Mouse (Mus musculus) forebrain, embryonic 11.5 days (tissue): ENCODE measurements around the gene 9630041A04Rik. TPM values are rescaled to one million over a fixed set of nuclear protein-coding genes. Genes with fewer than 3 reads are reported as not detected.

Experiments
- ATAC-seq: fragments of 200-750 bp; cut with Nextera tagmentation; replicated peaks from 2 replicates; pipeline ENCODE4 v1.8.0; 2017; ENCODE audit warnings: moderate TSS enrichment; ENCODE audit not compliant: low FRiP score
- DNase-seq: peaks from one replicate; pipeline ENCODE4 v3.0.0-alpha.2; 2017; ENCODE audit warnings: low spot score
- H3K27ac ChIP-seq: fragments of 300-500 bp; sonication (generic); 2 replicates; pipeline ENCODE4 v1.5.1; 2014; ENCODE audit warnings: low read depth, low read length
- H3K27me3 ChIP-seq: fragments of 300-500 bp; sonication (generic); 2 replicates; pipeline ENCODE4 v1.6.1; 2014; ENCODE audit warnings: mild to moderate bottlenecking, low read length, mixed read lengths; ENCODE audit not compliant: control insufficient read depth, insufficient read depth
- H3K36me3 ChIP-seq: fragments of 300-500 bp; sonication (generic); 2 replicates; pipeline ENCODE4 v1.6.1; 2014; ENCODE audit warnings: mild to moderate bottlenecking, low read length, moderate library complexity, mixed read lengths; ENCODE audit not compliant: control insufficient read depth, insufficient read depth
- H3K4me1 ChIP-seq: fragments of 300-500 bp; sonication (generic); replicated peaks from 2 replicates; pipeline ENCODE4 v1.6.1; 2014; ENCODE audit warnings: low read length, mixed read lengths; ENCODE audit not compliant: control insufficient read depth, insufficient read depth
- H3K4me2 ChIP-seq: fragments of 300-500 bp; sonication (generic); 2 replicates; pipeline ENCODE4 v1.6.1; 2014; ENCODE audit warnings: low read depth, mild to moderate bottlenecking, low read length, moderate library complexity, mixed read lengths; ENCODE audit not compliant: severe bottlenecking
- H3K4me3 ChIP-seq: fragments of 300-500 bp; sonication (generic); 2 replicates; pipeline ENCODE4 v1.5.1; 2014; ENCODE audit warnings: low read depth, low read length
- H3K9ac ChIP-seq: fragments of 300-500 bp; sonication (generic); 2 replicates; pipeline ENCODE4 v1.6.1; 2014; ENCODE audit warnings: low read length
- H3K9me3 ChIP-seq: fragments of 300-500 bp; sonication (generic); 2 replicates; pipeline ENCODE4 v1.6.1; 2016; ENCODE audit warnings: low read length, mixed read lengths; ENCODE audit not compliant: control insufficient read depth
- whole genome bisulfite sequencing: fragments of 180-500 bp; shearing (Covaris S2); extraction: QIAGEN DNeasy Blood & Tissue Kit; methylation state at CpG from one replicate; pipeline ENCODE4 v1.1.7; 2014; 5-methylcytosine and 5-hydroxymethylcytosine counted together
- polyA plus RNA-seq: library from polyadenylated mRNA; unstranded; fragments of >200 nt; fragmentation: Nextera tagmentation; extraction: Ambion mirVana; gene quantifications from 2 replicates; pipeline ENCODE4 v1.2.1, GENCODE M21; 2014

9630041A04Rik gene
- polyA plus RNA-seq, 1 experiment from 2014 or later, result 0.29 TPM

DNA sequence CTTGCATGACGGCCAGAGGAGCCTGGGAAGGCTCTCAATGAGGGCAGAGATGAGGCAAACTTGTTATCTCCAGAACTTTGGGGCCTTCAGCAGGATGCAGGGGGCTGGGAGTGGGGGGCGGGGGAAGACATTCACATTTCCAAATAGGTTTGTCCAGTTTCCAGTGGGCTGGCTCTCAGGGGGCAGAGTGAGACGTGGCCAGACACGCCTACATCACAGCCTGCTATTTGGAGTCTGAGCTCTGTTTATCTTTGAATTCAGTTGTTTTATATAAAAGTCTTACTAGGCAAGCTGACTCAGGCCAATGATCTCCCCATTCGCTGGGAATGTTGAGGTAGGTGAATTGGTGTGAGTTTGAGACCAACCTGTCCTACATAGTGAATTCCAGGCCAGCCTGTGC is 1.5 kb downstream of the 9630041A04Rik start:
- Histone ChIP-seq H3K4me2 (no peak overlapping the region), H3K27ac (no peak overlapping the region), H3K4me1 (peaks cover 3% of the 10 kb centered on the region; the same call in 1 of the 2 replicates), H3K27me3 (no peaks in the 10 kb centered on the region), H3K36me3 (no peaks in the 10 kb centered on the region), H3K4me3 (no peak overlapping the region), H3K9ac (no peak overlapping the region), H3K9me3 (no peaks in the 10 kb centered on the region)
- no peak for ATAC-seq
- WGBS, result 83% methylated on average over 5 of the region's 5 CpGs
- DNase-seq, result no peak

DNA sequence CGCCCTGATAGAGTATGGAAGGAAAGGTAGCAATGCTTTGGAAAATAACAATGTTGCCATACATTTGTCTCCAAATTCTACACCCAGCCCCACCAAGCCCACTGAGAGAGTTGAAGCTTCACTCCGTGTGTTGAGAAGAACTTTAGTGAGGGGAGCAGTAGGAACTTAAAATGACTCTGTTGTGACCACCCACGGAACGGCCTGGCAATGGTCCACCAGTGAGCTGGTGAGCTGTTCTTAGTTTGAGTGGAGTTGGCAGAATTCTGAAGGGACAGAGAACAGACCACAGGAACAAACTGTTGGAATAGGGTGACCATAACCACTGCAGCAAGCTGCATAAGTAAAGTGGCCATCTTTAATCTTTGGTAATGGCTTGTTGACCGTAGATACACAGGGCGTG is 7.0 kb downstream of the 9630041A04Rik start:
- Histone ChIP-seq H3K9me3 (no peaks in the 10 kb centered on the region), H3K4me3 (no peak overlapping the region), H3K27me3 (no peaks in the 10 kb centered on the region), H3K4me1 (no peaks in the 10 kb centered on the region), H3K27ac (no peak overlapping the region), H3K9ac (no peak overlapping the region), H3K4me2 (no peak overlapping the region), H3K36me3 (no peaks in the 10 kb centered on the region)
- 94% methylated on average over 6 of the region's 6 CpGs for WGBS
- ATAC-seq, result no peak
- DNase-seq, result no peak

DNA sequence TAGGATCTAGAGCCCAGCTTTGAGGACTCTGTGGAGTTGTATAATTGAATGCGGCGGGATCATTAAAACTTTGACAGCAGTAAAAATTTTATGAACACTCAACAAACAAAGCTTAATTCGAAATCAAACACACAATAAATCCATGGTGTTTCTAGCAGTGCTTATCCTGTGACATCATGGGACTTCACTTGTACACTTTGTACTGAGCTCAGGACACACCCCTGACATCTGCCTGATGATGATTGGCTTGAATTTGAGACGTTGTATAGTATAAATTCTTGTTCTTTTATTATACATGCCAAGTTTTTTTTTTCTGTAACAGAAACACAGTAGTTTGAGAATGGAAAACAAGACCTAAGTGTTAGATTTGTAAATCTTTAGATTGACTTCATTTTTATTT is 8.4 kb downstream of the 9630041A04Rik start:
- H3K36me3 ChIP-seq, result no peaks in the 10 kb centered on the region
- no peak overlapping the region for H3K9ac ChIP-seq
- no peaks in the 10 kb centered on the region for H3K9me3 ChIP-seq
- ATAC-seq, result no peak
- H3K4me3 ChIP-seq, result no peak overlapping the region
- H3K27ac ChIP-seq, result no peak overlapping the region
- WGBS, result 87% methylated on average over 4 of the region's 4 CpGs
- no peaks in the 10 kb centered on the region for H3K4me1 ChIP-seq
- DNase-seq, result no peak
- H3K4me2 ChIP-seq, result no peak overlapping the region
- H3K27me3 ChIP-seq, result no peaks in the 10 kb centered on the region

DNA sequence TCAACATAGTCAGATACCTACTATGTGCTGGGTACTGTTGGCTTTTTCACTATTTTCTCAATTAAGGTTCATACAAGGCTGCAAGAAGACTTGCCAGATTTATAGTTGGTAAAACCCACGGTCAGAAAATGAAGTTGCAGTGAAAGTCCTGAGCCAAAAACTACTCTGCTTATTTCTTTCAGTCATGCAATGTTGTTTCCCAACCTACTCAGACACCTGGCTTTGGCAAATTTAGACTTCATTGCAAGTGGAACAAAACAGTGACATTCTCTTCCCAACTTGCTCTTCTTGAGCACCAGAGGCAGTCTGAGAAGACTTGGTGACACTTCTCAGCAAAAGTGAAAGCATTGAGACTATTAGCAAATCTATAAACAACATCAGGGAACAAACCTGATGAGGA is 13.7 kb downstream of the 9630041A04Rik start:
- Histone ChIP-seq H3K27ac (no peak overlapping the region), H3K27me3 (no peaks in the 10 kb centered on the region), H3K36me3 (no peaks in the 10 kb centered on the region), H3K9me3 (no peaks in the 10 kb centered on the region), H3K4me3 (no peak overlapping the region), H3K4me2 (no peak overlapping the region), H3K9ac (no peak overlapping the region), H3K4me1 (no peaks in the 10 kb centered on the region)
- no peak for ATAC-seq
- no peak for DNase-seq
- 88% methylated on average over 1 of the region's 1 CpGs for WGBS

DNA sequence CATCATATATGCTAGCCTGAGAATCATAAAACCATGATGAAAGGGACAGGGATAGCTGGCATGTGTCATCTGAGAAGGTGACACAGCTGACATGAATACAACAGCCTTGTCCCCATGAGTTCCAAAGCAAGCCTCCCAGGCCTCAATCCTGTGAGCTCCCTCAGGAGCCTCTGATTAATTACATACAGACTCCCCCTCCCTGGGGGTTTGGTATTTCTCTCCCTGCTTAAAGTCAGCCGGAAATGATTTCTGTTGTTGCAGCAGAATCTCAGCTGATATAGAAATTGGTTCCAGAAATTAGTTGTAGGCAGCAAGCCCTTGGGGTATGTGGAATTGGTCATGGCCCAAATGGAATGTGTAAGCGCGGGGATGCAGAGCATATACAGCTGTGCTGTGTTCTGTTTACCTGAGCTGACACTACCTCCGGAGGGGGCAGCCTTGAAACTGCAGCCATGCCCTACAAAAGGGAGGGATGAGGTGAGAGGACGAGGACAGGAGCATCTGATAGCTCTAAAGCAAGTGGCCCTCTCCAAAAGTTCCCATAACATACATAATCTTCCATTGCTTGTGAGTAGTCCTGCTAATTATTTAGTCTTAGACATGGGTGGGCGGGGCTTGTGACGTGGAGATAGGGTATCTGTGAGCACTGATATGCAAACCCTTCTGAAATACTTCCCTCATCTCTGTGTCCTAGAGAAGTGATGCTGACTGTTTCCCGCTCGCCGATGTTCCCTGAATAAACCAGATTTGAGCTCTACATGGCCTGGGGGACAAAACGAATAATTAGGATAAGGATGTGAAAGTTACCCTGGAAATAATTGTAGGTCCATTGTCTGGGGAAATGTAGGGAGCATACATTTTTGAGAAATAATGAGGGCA is 15.7 kb downstream of the 9630041A04Rik start:
- Histone ChIP-seq H3K9ac (no peak overlapping the region), H3K4me1 (no peaks in the 10 kb centered on the region), H3K27me3 (no peaks in the 10 kb centered on the region), H3K27ac (no peak overlapping the region), H3K4me3 (no peak overlapping the region), H3K4me2 (no peak overlapping the region), H3K36me3 (no peaks in the 10 kb centered on the region), H3K9me3 (no peaks in the 10 kb centered on the region)
- no peak for DNase-seq
- WGBS, result 81% methylated on average over 11 of the region's 11 CpGs
- ATAC-seq, result no peak

DNA sequence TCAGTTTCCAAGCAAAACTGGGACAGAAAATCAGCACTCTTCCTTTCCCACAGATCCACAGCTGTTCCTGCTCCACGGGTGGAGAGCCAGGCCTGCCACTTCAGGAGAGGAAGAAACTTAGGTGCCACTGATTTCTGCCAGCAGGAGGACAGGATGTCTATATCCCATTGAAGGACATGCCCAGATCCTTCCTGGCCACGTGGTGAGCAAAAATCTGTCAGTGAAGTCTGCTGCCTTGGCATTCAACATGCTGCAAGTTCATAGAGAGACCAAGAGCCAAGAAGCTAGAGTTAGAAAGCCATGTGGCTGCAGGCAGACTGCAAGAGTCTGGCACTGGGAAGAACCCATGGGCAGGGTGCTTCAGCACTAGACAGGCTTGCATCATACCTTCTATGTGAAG is 21.7 kb downstream of the 9630041A04Rik start:
- no peak for ATAC-seq
- 76% methylated on average over 2 of the region's 2 CpGs for WGBS

DNA sequence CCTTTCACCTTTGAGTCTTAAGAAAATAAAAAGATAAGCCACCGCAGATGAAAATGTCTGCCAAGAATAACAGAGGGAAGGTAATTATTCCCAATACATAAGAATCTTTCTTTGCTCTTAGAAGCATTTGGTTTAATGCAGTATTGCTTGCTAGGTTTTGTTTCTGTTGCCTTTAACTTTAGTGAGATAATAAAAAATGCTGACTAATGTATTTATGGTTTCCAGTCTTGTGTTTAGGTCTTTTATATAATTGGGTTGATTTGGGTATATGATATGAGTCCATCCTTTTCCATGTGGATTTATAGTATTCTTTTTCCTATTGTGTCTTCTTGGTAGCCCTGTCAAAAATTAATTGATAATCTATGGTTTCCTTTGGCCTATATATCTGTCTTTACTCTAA is 36.2 kb downstream of the 9630041A04Rik start:
- no peak overlapping the region for H3K4me2 ChIP-seq
- ATAC-seq, result no peak
- WGBS, result 96% methylated on average over 1 of the region's 1 CpGs

More for the DNA sequence above, 21.7 kb downstream of the 9630041A04Rik start:
- H3K9ac ChIP-seq, result no peak overlapping the region
- no peak for DNase-seq
- no peaks in the 10 kb centered on the region for H3K9me3 ChIP-seq
- no peak overlapping the region for H3K4me2 ChIP-seq
- H3K4me3 ChIP-seq, result no peak overlapping the region
- H3K27ac ChIP-seq, result no peak overlapping the region
- H3K36me3 ChIP-seq, result no peaks in the 10 kb centered on the region
- no peaks in the 10 kb centered on the region for H3K27me3 ChIP-seq
- H3K4me1 ChIP-seq, result no peaks in the 10 kb centered on the region

DNA sequence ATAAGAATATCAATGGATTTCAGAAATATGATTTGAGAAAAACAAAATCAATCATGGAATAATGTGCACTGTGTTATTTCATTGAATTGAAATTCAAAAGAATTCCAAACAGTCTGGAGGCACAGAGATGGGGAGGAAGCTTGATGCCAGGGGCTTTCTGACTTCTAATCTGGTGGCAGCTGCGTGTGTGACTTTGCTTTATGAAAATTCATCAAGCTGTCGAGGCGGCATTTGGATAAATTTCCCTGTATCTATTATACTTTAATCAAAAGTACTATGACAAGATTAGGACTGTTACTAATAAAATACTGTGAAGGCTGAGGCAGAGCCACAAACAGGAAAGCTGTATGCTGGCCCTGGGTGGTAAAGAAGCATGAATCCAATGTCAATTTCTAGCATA is 41.8 kb downstream of the 9630041A04Rik start:
- H3K4me1 ChIP-seq, result peaks cover 5% of the 10 kb centered on the region; the same call in 1 of the 2 replicates
- no peaks in the 10 kb centered on the region for H3K36me3 ChIP-seq
- 88% methylated on average over 3 of the region's 3 CpGs for WGBS
- no peaks in the 10 kb centered on the region for H3K27me3 ChIP-seq
- no peak overlapping the region for H3K27ac ChIP-seq
- no peak overlapping the region for H3K4me3 ChIP-seq
- H3K9ac ChIP-seq, result no peak overlapping the region
- H3K4me2 ChIP-seq, result no peak overlapping the region
- ATAC-seq (no peak), DNase-seq (no peak)
- H3K9me3 ChIP-seq, result no peaks in the 10 kb centered on the region

More for the DNA sequence above, 36.2 kb downstream of the 9630041A04Rik start:
- DNase-seq, result no peak
- Histone ChIP-seq H3K9ac (no peak overlapping the region), H3K27ac (no peak overlapping the region), H3K9me3 (no peaks in the 10 kb centered on the region), H3K36me3 (no peaks in the 10 kb centered on the region), H3K27me3 (no peaks in the 10 kb centered on the region), H3K4me3 (no peak overlapping the region), H3K4me1 (no peaks in the 10 kb centered on the region)

DNA sequence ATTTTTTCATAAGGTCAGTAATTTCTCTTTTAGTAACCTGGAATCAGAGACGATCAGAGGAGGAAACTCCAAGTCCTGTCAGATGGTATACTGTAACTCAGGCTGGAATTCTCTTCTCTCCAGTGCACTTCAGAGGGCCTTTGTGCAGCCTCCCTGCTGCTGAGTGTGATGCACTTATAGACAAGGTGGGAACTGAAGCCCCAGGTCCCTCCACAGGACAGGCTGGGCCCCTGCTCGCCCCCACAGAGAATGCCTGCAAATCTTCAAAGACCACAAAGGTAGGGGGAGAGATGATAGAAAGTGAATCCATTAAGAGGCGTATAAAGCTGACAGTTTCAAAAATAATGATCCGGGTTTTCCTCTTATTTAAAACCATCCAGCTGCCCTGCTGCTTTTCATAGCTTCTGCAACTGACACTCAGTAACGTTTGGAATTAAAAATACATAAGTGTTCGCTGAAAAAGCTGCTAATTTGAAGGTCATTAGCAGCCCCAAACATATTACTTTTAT is 46.2 kb downstream of the 9630041A04Rik start:
- no peak overlapping the region for H3K9ac ChIP-seq
- no peak for ATAC-seq
- H3K9me3 ChIP-seq, result no peaks in the 10 kb centered on the region
- H3K27me3 ChIP-seq, result no peaks in the 10 kb centered on the region
- no peak for DNase-seq
- no peak overlapping the region for H3K27ac ChIP-seq
- peaks cover 17% of the 10 kb centered on the region for H3K4me1 ChIP-seq
- no peak overlapping the region for H3K4me3 ChIP-seq
- WGBS, result 69% methylated on average over 6 of the region's 6 CpGs
- H3K36me3 ChIP-seq, result no peaks in the 10 kb centered on the region
- no peak overlapping the region for H3K4me2 ChIP-seq
